Mouse (Mus musculus): Measurements from ENCODE around the gene Spred2.

Spred2 gene

GRCm38 (mm10) chr11:20013366-20013765 lies 89.2 kb downstream of the Spred2 start:
- in situ Hi-C loops (cut with MboI, MseI), result loop anchor here (25.0 kb wide), 1 partner anchor 976 kb away; no protein-coding TSS in a partner anchor

DNA sequence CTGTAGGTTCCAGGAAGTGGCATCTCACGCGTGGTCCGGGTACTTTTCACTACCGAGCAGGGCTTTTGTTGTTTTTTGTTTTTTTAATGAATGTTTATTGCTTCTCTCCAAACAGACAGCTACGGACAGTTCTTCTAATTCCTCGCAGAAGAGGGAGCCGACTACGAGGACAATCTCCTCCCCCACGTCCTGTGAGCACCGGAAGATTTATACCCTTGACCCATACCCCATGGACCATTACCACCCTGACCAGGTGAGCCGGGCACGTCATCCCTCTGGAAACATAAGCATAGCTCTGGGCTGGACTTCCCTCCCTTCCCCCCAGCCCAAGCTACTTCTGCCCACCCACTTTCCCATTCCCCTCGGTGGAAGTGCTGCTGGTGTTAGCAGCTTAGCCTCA lies 93.8 kb downstream of the Spred2 start:
- in situ Hi-C loops (cut with MboI, MseI), result loop anchor here (25.0 kb wide), 1 partner anchor 981 kb away; no protein-coding TSS in a partner anchor

- in situ Hi-C loops (cut with MboI, MseI), result loop anchor here (25.0 kb wide), 1 partner anchor 982 kb away; no protein-coding TSS in a partner anchor
Measured at GRCm38 (mm10) chr11:20018905-20019304, 94.7 kb downstream of the Spred2 start.

DNA sequence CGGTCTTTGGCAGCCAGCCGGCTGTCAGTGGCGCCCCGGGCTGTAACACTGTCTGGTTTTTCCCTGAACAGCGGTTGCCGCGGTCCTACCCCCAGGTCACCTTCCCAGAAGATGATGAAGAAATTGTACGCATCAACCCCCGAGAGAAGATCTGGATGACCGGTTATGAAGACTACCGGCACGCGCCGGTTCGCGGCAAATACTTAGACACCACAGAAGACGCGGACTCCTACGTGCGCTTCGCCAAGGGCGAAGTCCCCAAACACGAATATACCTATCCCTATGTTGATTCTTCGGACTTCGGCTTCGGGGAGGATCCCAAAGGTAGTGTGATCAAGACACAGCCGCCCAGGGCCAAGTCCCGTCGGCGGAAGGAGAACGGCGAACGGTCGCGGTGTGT lies 96.5 kb downstream of the Spred2 start:
- in situ Hi-C loops (cut with MboI, MseI), result loop anchor here (25.0 kb wide), 1 partner anchor 983 kb away; no protein-coding TSS in a partner anchor

DNA sequence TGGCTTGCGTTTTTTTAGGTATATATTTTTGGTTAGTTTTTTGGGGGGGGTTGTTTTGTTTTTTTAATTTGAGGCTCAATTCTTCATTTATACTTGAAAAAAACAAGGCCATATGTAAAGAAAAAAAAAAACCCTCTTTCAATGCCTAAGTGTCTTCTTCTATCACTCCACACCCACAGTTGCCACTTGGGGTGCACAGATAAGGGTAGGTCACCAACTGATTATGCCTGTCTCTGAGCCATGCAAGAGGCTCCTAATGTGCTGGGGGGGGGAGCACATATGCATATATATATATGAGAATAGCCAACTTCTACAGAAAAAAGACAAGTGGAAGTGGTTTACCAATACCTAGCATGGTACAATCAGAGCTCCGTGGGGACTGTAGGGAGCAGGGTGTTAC lies 98.3 kb downstream of the Spred2 start:
- in situ Hi-C loops (cut with MboI, MseI), result loop anchor here (25.0 kb wide), 1 partner anchor 985 kb away; no protein-coding TSS in a partner anchor

- in situ Hi-C loops (cut with MboI, MseI), result loop anchor here (25.0 kb wide), 1 partner anchor 986 kb away; no protein-coding TSS in a partner anchor
Measured at GRCm38 (mm10) chr11:20022911-20023482, 98.8 kb downstream of the Spred2 start.

GRCm38 (mm10) chr11:20025899-20026298 lies 101.7 kb downstream of the Spred2 start:
- in situ Hi-C loops (cut with MboI, MseI), result loop anchor here (5.0 kb wide), 1 partner anchor 34 kb away; no protein-coding TSS in a partner anchor

- in situ Hi-C loops (cut with MboI, MseI), result loop anchor here (5.0 kb wide), 1 partner anchor 35 kb away; no protein-coding TSS in a partner anchor
Measured at GRCm38 (mm10) chr11:20027719-20028118, 103.5 kb downstream of the Spred2 start.

DNA sequence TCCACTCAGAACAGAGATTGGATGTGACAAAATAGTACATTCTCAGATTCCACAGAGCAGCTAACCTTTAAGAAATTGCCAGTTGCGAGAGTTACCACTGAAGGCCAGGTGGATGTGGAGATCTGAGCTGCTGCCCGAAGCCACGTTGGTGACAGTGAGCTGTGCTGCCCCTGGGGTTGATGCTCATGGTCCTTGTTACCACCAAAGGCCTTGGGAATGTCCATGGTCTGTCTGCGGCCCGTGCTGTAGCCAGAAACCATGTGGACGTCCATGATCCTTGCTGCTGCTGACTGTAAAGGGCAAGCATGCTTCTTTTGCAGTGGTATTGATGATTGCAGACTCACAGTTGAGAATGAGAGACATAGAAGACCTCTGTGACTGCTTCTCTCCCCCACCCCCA lies 104.2 kb downstream of the Spred2 start:
- in situ Hi-C loops (cut with MboI, MseI), result loop anchor here (5.0 kb wide), 1 partner anchor 36 kb away; no protein-coding TSS in a partner anchor

- in situ Hi-C loops (cut with MboI, MseI), result loop anchor here (5.0 kb wide), 1 partner anchor 37 kb away; no protein-coding TSS in a partner anchor
Measured at GRCm38 (mm10) chr11:20029014-20029413, 104.8 kb downstream of the Spred2 start.

DNA sequence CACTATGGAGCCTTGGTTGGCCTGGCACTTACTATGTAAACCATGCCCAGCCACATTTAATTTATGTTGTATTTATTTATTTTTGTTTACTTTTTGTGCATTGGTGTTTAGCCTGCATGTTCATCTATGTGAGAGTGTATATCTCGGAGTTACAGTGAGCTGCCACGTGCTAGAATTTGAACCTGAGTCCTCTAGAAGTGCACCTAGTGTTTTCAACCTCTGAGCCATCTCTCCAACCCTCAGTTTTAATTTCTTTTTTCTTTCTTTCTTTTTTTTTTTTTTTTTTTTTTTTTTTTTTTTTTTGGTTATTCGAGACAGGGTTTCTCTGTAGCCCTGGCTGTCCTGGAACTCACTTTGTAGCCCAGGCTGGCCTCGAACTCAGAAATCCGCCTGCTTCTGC lies 106.8 kb downstream of the Spred2 start:
- in situ Hi-C loops (cut with MboI, MseI), result loop anchor here (5.0 kb wide), 1 partner anchor 199 kb away; no protein-coding TSS in a partner anchor

DNA sequence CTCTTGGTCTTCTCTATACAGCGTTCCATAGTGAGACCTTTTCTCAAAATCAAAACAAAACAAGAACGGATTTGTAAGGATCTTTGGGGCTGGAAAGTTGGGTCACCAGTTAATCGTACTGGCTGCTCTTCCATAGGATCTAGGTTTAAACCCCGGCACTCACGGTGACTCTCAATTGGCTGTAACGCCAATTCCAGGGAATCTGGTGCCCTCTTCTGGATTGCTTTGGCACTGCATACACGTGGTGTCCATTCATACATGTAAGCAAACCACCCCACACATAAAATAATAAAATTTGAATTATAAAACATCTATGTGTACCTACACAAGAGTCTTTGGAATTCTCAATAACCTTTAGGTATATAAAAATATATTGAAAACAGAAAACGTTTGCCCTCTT lies 107.4 kb downstream of the Spred2 start:
- in situ Hi-C loops (cut with MboI, MseI), result loop anchor here (5.0 kb wide), 1 partner anchor 199 kb away; no protein-coding TSS in a partner anchor

DNA sequence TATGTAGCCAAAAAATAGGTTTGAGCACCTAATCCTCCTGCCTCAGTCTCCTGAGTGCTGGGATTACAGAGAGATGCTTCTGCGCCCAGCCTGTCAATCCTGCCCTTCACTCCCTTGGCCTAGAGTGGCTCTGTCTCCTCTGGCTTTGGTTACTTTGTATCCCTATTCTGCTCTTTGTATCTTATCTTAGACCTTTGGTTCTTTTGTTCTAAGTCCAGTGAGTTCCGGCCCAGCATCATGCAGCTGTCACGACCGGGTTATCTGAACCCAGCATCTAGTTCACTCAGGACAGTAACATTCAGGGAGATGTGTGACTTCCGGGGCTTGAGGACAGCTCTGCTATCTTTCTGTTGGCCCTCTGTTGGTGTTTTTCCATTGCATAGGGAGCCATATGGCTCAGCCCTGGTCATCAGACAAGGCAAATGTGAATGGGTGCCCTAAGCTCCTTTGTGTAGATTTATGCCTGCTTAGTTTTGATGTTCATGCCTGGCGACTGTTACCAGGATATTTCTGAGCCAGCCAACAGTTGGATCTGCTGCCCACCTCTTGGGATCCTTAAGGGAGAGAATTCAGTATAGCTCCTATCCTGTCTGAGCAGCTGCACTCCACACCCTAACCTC lies 109.5 kb downstream of the Spred2 start:
- in situ Hi-C loops (cut with MboI, MseI), result loop anchor here (5.0 kb wide), 1 partner anchor 201 kb away; no protein-coding TSS in a partner anchor

DNA sequence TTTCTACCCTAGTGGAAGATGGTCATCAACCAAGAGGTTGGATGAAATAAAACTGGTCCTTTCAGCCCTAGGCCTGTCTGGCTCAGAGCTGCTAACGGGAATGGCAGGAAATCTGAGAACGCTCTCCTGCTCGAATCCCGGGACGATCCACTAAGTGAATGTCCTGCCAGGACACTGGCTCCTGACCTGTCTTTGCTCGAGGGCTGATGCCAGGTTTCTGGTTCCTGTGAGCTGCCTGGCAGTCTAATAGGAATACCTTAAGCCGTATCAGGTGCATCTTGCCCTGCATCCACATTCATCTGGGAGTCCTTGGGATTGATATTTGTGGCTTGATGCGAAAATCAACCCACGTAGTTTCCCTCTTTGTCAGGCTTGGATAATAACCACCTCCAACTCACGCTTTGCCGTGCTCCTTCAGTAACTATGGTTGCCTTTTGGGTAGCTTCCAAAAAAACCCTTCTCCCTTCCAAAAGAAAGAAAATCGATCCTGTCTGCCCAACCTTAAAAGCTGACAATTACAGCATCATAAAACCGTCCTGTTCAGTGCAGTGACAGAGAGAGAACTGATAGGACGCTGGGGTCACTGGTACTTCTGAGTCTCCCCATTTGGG lies 110.3 kb downstream of the Spred2 start:
- in situ Hi-C loops (cut with MboI, MseI), result loop anchor here (5.0 kb wide), 1 partner anchor 202 kb away; no protein-coding TSS in a partner anchor

DNA sequence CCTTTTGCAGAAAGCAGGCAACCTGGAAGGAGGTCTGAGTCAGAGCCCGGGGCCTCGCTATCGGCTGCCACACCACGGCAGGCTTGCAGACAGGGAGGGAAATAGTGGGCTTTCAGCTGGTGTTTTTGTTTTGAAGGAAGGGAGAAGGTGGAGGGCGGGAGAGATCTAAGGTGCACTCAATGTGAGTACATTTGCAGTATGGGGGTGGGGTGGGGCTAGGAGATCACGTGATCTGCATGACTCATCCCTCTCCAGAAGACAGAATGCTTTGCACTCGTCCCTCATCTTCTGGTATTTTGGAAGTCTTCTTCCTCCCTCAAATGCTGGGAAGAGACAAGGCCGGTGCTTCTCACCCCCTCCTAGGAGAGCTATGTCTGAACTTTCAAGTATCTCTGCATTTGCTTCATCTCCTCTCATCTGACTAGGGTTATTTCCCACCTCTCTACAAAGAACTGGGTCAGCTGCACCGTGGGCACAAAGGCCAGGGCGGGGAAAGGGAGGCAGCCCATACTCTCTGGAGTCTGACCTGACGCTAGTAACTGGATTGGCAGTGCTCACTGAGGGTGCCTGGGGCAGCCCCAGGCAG lies 111.3 kb downstream of the Spred2 start:
- in situ Hi-C loops (cut with MboI, MseI), result no loop called here

DNA sequence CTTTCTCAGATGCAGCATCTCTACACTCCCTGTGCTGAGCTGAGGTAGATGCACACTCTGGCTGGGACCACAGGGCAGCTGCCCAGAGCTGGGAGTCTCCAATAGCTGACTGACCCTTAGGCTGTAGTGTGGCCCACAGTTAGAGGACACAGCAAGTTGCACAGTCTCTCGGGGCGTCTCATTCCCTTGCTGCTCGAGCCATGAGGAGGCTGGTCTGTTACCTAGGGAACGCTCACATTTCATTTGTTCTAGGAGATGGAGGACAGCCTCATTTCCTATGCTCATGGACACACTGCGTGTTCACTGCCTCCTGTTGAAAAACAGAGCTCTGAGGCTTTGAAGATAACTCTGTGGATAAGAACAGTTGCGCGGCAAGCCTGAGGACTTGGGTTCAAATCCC lies 111.8 kb downstream of the Spred2 start:
- in situ Hi-C loops (cut with MboI, MseI), result no loop called here

DNA sequence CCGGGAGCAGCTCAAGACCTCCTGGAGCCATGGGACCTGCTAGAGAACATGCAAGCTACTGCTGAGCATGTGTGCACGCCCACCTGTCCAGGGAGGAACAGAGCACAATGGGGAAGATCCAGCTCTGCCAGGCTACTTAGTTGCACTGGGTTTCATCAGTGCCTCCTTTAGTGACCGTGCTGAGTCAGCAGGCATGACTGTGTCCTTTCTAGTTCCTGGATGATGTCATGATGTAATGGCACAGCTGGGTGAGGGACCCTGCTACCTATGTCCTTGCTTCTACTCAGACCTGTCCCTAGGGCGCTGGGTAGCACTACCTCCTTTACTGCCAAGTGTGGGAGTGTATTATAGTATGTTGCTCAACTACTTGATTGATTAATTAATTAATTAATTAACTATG lies 113.6 kb downstream of the Spred2 start:
- in situ Hi-C loops (cut with MboI, MseI), result no loop called here

DNA sequence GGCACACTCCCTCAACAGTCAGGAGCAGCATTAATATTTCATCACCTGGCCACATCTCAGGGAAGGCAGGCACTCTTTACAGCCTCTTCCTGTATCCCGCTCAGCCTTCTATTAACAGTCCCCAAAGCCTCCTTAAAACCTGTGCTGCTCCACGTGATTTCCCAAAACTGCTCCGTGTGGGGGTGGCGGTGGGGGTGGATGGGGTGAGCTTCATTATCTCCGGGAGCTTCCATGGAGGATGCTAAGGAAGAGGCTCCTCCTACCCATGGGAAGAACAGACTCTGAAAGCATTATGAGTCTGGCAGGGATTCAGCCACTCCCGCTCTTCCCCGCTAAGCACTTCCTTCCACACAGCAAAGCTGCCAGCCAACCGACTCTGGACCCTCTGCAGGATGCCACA lies 114.5 kb downstream of the Spred2 start:
- in situ Hi-C loops (cut with MboI, MseI), result no loop called here

- in situ Hi-C loops (cut with MboI, MseI), result no loop called here
Measured at GRCm38 (mm10) chr11:20041164-20041920, 117.2 kb downstream of the Spred2 start.

DNA sequence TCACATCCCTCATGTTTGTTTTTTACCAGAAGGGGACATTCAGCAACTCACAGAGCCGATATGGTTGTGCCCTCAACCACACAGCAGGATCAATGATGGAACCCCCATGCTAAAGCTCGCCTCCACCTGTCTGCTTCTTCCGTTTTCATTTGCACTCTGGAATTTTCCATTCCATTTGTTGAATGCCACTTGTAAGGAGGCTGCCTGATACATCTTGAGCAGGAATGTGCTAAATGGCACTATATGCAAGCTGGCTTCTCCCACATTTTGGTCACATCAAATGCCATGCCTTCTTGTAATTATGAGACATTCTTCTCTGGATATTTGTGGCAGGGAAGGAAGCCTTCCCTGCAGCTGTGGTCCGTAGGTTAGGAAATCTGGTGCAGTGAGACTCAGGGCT lies 117.9 kb downstream of the Spred2 start:
- in situ Hi-C loops (cut with MboI, MseI), result no loop called here

DNA sequence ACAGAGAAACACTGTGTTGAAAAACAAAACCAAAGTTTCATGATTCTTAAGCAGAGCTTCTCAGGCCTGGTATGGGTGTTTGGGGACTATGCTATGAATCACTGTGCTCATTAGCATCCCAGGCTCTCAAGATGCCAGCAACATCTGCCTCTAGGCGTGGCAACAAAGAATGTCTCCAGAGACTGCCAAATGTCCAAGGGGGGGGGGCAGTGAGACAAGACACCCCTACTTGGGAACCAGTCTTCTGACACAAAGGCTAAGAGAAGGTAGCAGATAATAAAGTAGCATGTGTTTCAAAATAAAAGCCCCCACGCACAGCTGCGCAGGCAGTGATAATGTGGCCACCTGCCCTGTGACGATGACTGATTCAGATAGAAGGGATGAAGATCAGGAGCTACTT lies 119.1 kb downstream of the Spred2 start:
- in situ Hi-C loops (cut with MboI, MseI), result no loop called here

Measured in T-helper 2 cell (primary cell).